Mouse (Mus musculus) ZHBTc4 (cell line): ENCODE measurements at regions not wholly inside any gene's neighbourhood (a gene's known extent, or its start where the extent isn't known, plus 50 kb on each side); places are given as distances from the start of the nearest gene placed in this dataset.
A peak's percentile ranks its signal among the peaks of the same experiment; 100 is the strongest.

Source experiments
- DNase-seq: peaks from one replicate; pipeline ENCODE4 v3.0.0-alpha.2; 2011; ENCODE audit warnings: low read depth, low spot score

- no peak for DNase-seq
Measured at GRCm38 (mm10) chrX:99340223-99340622, 130.8 kb downstream of the Pja1 start.

- no peak for DNase-seq
Measured at GRCm38 (mm10) chrX:99339081-99339876, 131.8 kb downstream of the Pja1 start.

- no peak for DNase-seq
Measured at GRCm38 (mm10) chrX:99336616-99337553, 134.2 kb downstream of the Pja1 start.

GRCm38 (mm10) chrX:99335886-99336589 is 135.0 kb downstream of the Pja1 start:
- DNase-seq, result peak; percentile 77

- no peak for DNase-seq
Measured at GRCm38 (mm10) chrX:99332457-99332770, 138.7 kb downstream of the Pja1 start.

- peak; percentile 82 for DNase-seq
Measured at GRCm38 (mm10) chrX:99331764-99332456, 139.2 kb downstream of the Pja1 start.

- no peak for DNase-seq
Measured at GRCm38 (mm10) chrX:99330386-99330785, 140.7 kb downstream of the Pja1 start.

- no peak for DNase-seq
Measured at GRCm38 (mm10) chrX:99328576-99328975, 142.5 kb downstream of the Pja1 start.

GRCm38 (mm10) chrX:99326167-99326566 is 144.9 kb downstream of the Pja1 start:
- peak; percentile 76 for DNase-seq

GRCm38 (mm10) chrX:99325460-99325859 is 145.6 kb downstream of the Pja1 start:
- DNase-seq, result no peak

- DNase-seq, result no peak
Measured at GRCm38 (mm10) chrX:99324546-99325170, 146.4 kb downstream of the Pja1 start.

GRCm38 (mm10) chrX:99319791-99320190 is 151.3 kb downstream of the Pja1 start:
- DNase-seq, result no peak

GRCm38 (mm10) chrX:99319163-99319562 is 151.9 kb downstream of the Pja1 start:
- no peak for DNase-seq

GRCm38 (mm10) chrX:99318141-99318540 is 152.9 kb downstream of the Pja1 start:
- no peak for DNase-seq

GRCm38 (mm10) chrX:99317736-99318135 is 153.3 kb downstream of the Pja1 start:
- no peak for DNase-seq

GRCm38 (mm10) chrX:99316410-99317056 is 154.5 kb downstream of the Pja1 start:
- DNase-seq, result no peak

- DNase-seq, result peak; percentile 21
Measured at GRCm38 (mm10) chrX:99299110-99299509, 163.2 kb downstream of the Efnb1 start.

- peak; percentile 66 for DNase-seq
Measured at GRCm38 (mm10) chrX:99294726-99295125, 158.8 kb downstream of the Efnb1 start.

GRCm38 (mm10) chrX:99293967-99294366 is 158.0 kb downstream of the Efnb1 start:
- DNase-seq, result no peak

- no peak for DNase-seq
Measured at GRCm38 (mm10) chrX:99292758-99293157, 156.8 kb downstream of the Efnb1 start.
